Mouse (Mus musculus) lung, postnatal 4 days (tissue): ENCODE data around the gene Trpc2.
"Not testable (repeated sequence)": the region's sequence is repeated elsewhere in the genome, so short reads cannot be mapped to it uniquely, and the experiment has no call there.

Source experiments
- DNase-seq, 2 experiments: peaks; one replicate each; pipeline ENCODE4 v3.0.0; 2021

The Trpc2 gene

GRCm38 (mm10) chr7:102082816-102083215, at the start of gene Trpc2:
TSS of gene Trpc2 (plus strand) at chr7:102083116.
- DNase-seq: no peak

GRCm38 (mm10) chr7:102034904-102035303, 48.0 kb upstream of the Trpc2 start:
- no peak for DNase-seq

GRCm38 (mm10) chr7:102035534-102035933, 47.4 kb upstream of the Trpc2 start:
- no peak for DNase-seq

GRCm38 (mm10) chr7:102037318-102037717, 45.6 kb upstream of the Trpc2 start:
- no peak for DNase-seq

GRCm38 (mm10) chr7:102042314-102042713, 40.6 kb upstream of the Trpc2 start:
- no peak for DNase-seq

- not testable (repeated sequence) for DNase-seq
These were observed 34.4 kb upstream of the Trpc2 start for GRCm38 (mm10) chr7:102048524-102048923.

- DNase-seq: no peak
These were observed 21.6 kb upstream of the Trpc2 start for GRCm38 (mm10) chr7:102061353-102061752.

- no peak for DNase-seq
These were observed 20.7 kb upstream of the Trpc2 start for GRCm38 (mm10) chr7:102062203-102062602.

GRCm38 (mm10) chr7:102063891-102064290, 19.0 kb upstream of the Trpc2 start:
- no peak for DNase-seq

- no peak for DNase-seq
These were observed 18.3 kb upstream of the Trpc2 start for GRCm38 (mm10) chr7:102064655-102065045.

- DNase-seq: peak; percentile 92 to 94
These were observed 17.6 kb upstream of the Trpc2 start, which contains the start of the genes Rnf121, Xndc1 and Xntrpc for GRCm38 (mm10) chr7:102065046-102065891. TSS of gene Rnf121 (minus strand) at chr7:102065469. TSS of gene Xndc1 (plus strand) at chr7:102065511. TSS of gene Xntrpc (plus strand) at chr7:102065713.

- DNase-seq: no peak
These were observed 16.6 kb upstream of the Trpc2 start for GRCm38 (mm10) chr7:102066363-102066762.

- DNase-seq: peak in 1 of 2 experiments; percentile 27
These were observed 6.1 kb upstream of the Trpc2 start for GRCm38 (mm10) chr7:102076714-102077296.

GRCm38 (mm10) chr7:102078517-102078916, 4.4 kb upstream of the Trpc2 start:
- DNase-seq: peak in 1 of 2 experiments; percentile 49

- DNase-seq: no peak
These were observed 2.6 kb upstream of the Trpc2 start for GRCm38 (mm10) chr7:102080311-102080710.

GRCm38 (mm10) chr7:102081784-102082183, 1.1 kb upstream of the Trpc2 start:
- no peak for DNase-seq

GRCm38 (mm10) chr7:102084041-102084696, 1.3 kb downstream of the Trpc2 start:
- DNase-seq: no peak

- DNase-seq: no peak
These were observed 4.4 kb downstream of the Trpc2 start for GRCm38 (mm10) chr7:102087336-102087735.

GRCm38 (mm10) chr7:102099760-102100661, 17.1 kb downstream of the Trpc2 start:
- peak; percentile 58 to 64 for DNase-seq

GRCm38 (mm10) chr7:102100868-102101267, 18.0 kb downstream of the Trpc2 start:
- no peak for DNase-seq

GRCm38 (mm10) chr7:102101487-102101886, 18.6 kb downstream of the Trpc2 start, which contains the start of gene Art1:
TSS of gene Art1 (plus strand) at chr7:102101743.
- DNase-seq: no peak

GRCm38 (mm10) chr7:102102241-102102640, 19.3 kb downstream of the Trpc2 start:
- DNase-seq: no peak
